Mouse (Mus musculus) heart, postnatal 4 days (tissue): ENCODE results near the gene Gm21093. TPM values are rescaled to one million over a fixed set of nuclear protein-coding genes. Genes with fewer than 3 reads are reported as not detected.
"Not testable (repeated sequence)": the region's sequence is repeated elsewhere in the genome, so short reads cannot be mapped to it uniquely, and the experiment has no call there.

Experiments used
- DNase-seq: peaks from one replicate; pipeline ENCODE4 v3.0.0; 2021
- total RNA-seq, 2 experiments: library from RNA; stranded (reverse); gene quantifications; 2 replicates each; pipeline ENCODE4 v1.2.3; 2021

The Gm21093 gene
- not detected for total RNA-seq

DNA sequence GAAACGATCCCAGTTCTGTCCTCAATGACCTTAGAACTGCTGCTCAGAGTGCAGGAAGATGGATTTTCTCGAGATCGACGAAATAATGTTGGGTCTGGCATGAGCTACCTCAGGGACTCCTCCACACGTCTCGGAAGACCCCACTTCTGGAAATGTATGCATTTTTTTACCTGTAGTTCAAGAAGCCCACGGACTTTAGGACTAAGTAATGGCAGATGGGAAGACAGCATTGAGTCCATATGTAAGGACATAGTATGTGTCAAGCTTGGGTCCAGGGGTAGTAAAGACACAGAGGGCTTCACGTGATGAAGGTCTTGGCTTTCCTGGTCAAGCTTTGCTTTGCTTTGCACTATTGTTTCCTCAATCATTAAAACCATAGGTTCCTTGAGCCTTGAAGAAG lies at the start of gene Gm21093:
Gene Gm21093, minus strand, starts transcription at position 101 of the 400 bp plus-strand sequence.
- DNase-seq, result not testable (repeated sequence)

Other genes with a start within 250 kb of the Gm21093 start
- not detected for gene Gm21541, start 131.1 kb downstream of the Gm21093 start, total RNA-seq
- gene Gm20878, start 93.2 kb downstream of the Gm21093 start, total RNA-seq, result under 1 TPM; 0.70 to 0.83 TPM
- under 1 TPM in 1 of 2 experiments, not detected in 1; 0.09 TPM for gene Fam205a4, start 68.7 kb downstream of the Gm21093 start, total RNA-seq
- gene Gm3893, start 56.5 kb upstream of the Gm21093 start, total RNA-seq, result not detected
- gene Gm13304, start 80.1 kb upstream of the Gm21093 start, total RNA-seq, result 1 to 10 TPM; 6.4 to 9.6 TPM
- not detected for gene Gm13306, start 118.7 kb upstream of the Gm21093 start, total RNA-seq
- gene Gm13305, start 133.9 kb upstream of the Gm21093 start, total RNA-seq, result not detected
- under 1 TPM in 1 of 2 experiments, not detected in 1; 0.17 TPM for gene Gm10600, start 205.9 kb upstream of the Gm21093 start, total RNA-seq
- gene Ccl21b, start 221.0 kb upstream of the Gm21093 start, total RNA-seq, result not detected